Mouse (Mus musculus): ENCODE data around the gene Gmcl1. TPM values are rescaled to one million over a fixed set of nuclear protein-coding genes. Genes with fewer than 3 reads are reported as not detected.

The Gmcl1 gene
- polyA plus RNA-seq (2017; shearing (Covaris generic)): 13.7 TPM

GRCm38 (mm10) chr6:86733183-86733876 is at the start of gene Gmcl1:
TSS of gene Gmcl1 (minus strand) at chr6:86733383.

GRCm38 (mm10) chr6:86683872-86684654 is 49.1 kb downstream of the Gmcl1 start, which contains the start of gene Snrnp27:
TSS of gene Snrnp27 (minus strand) at chr6:86684522.

GRCm38 (mm10) chr6:86668580-86669239 is 64.5 kb downstream of the Gmcl1 start, which contains the start of gene Mxd1:
TSS of gene Mxd1 (minus strand) at chr6:86669161.

Other genes with a start within 250 kb of the Gmcl1 start
- gene Pcbp1, start 207.1 kb downstream of the Gmcl1 start, polyA plus RNA-seq (2017; shearing (Covaris generic)): 58.2 TPM
- gene Asprv1, start 105.2 kb downstream of the Gmcl1 start, polyA plus RNA-seq (2017; shearing (Covaris generic)): 0.23 TPM
- gene Mxd1, start 64.2 kb downstream of the Gmcl1 start, polyA plus RNA-seq (2017; shearing (Covaris generic)): 55.4 TPM
- 84.9 TPM for gene Snrnp27, start 48.9 kb downstream of the Gmcl1 start, polyA plus RNA-seq (2017; shearing (Covaris generic))
- gene Anxa4, start 60.2 kb upstream of the Gmcl1 start, polyA plus RNA-seq (2017; shearing (Covaris generic)): 22.1 TPM
- gene Aak1, start 116.1 kb upstream of the Gmcl1 start, polyA plus RNA-seq (2017; shearing (Covaris generic)): 68.8 TPM

All from activated CD4-positive, CD25-positive, alpha-beta regulatory T cell, adult 9 weeks (primary cell).